Mouse (Mus musculus): Measurements from ENCODE around the gene Mybbp1a. TPM values are rescaled to one million over a fixed set of nuclear protein-coding genes. Genes with fewer than 3 reads are reported as not detected.

Gene Mybbp1a
- polyA plus RNA-seq, 1 experiment = 38.7 TPM

- DNase-seq (ENCODE audit: low read depth) = no peak
These were observed 5.4 kb downstream of the Mybbp1a start for GRCm38 (mm10) chr11:72446311-72447105.

GRCm38 (mm10) chr11:72447475-72447874 is 6.3 kb downstream of the Mybbp1a start:
- no peak for DNase-seq (ENCODE audit: low read depth)

- no peak for DNase-seq (ENCODE audit: low read depth)
These were observed 11.0 kb downstream of the Mybbp1a start for GRCm38 (mm10) chr11:72452140-72452665.

GRCm38 (mm10) chr11:72453105-72453953 is 12.2 kb downstream of the Mybbp1a start:
- no peak for DNase-seq (ENCODE audit: low read depth)

- no peak for DNase-seq (ENCODE audit: low read depth)
These were observed 14.5 kb downstream of the Mybbp1a start for GRCm38 (mm10) chr11:72455694-72456093.

GRCm38 (mm10) chr11:72457995-72458496 is 16.9 kb downstream of the Mybbp1a start:
- DNase-seq (ENCODE audit: low read depth) = no peak

- DNase-seq (ENCODE audit: low read depth) = no peak
These were observed 17.3 kb downstream of the Mybbp1a start for GRCm38 (mm10) chr11:72458502-72458901.

GRCm38 (mm10) chr11:72461500-72461981 is 20.4 kb downstream of the Mybbp1a start:
- no peak for DNase-seq (ENCODE audit: low read depth)

GRCm38 (mm10) chr11:72464821-72465220 is 23.7 kb downstream of the Mybbp1a start:
- DNase-seq (ENCODE audit: low read depth) = no peak

- DNase-seq (ENCODE audit: low read depth) = no peak
These were observed 25.0 kb downstream of the Mybbp1a start for GRCm38 (mm10) chr11:72465978-72466693.

GRCm38 (mm10) chr11:72466694-72467507 is 25.7 kb downstream of the Mybbp1a start:
- DNase-seq (ENCODE audit: low read depth) = no peak

- DNase-seq (ENCODE audit: low read depth) = no peak
These were observed 27.4 kb downstream of the Mybbp1a start for GRCm38 (mm10) chr11:72468525-72468924.

GRCm38 (mm10) chr11:72469217-72469616 is 28.1 kb downstream of the Mybbp1a start:
- DNase-seq (ENCODE audit: low read depth) = no peak

GRCm38 (mm10) chr11:72470004-72470403 is 28.8 kb downstream of the Mybbp1a start:
- DNase-seq (ENCODE audit: low read depth) = no peak

- DNase-seq (ENCODE audit: low read depth) = no peak
These were observed 30.2 kb downstream of the Mybbp1a start for GRCm38 (mm10) chr11:72471381-72471780.

GRCm38 (mm10) chr11:72473540-72473939 is 32.4 kb downstream of the Mybbp1a start:
- no peak for DNase-seq (ENCODE audit: low read depth)

- DNase-seq (ENCODE audit: low read depth) = no peak
These were observed 33.8 kb downstream of the Mybbp1a start for GRCm38 (mm10) chr11:72474926-72475325.

GRCm38 (mm10) chr11:72475408-72475807 is 34.3 kb downstream of the Mybbp1a start:
- no peak for DNase-seq (ENCODE audit: low read depth)

- no peak for DNase-seq (ENCODE audit: low read depth)
These were observed 35.0 kb downstream of the Mybbp1a start for GRCm38 (mm10) chr11:72476074-72476625.

- DNase-seq (ENCODE audit: low read depth) = no peak
These were observed 36.0 kb downstream of the Mybbp1a start for GRCm38 (mm10) chr11:72477182-72477581.

Data from gonadal fat pad, adult 2 months (tissue).